Mouse (Mus musculus) layer of hippocampus, adult 8-10 months (tissue): Measurements from ENCODE around the gene Wbp11. TPM values are rescaled to one million over a fixed set of nuclear protein-coding genes. Genes with fewer than 3 reads are reported as not detected.

Source experiments
- DNase-seq, 2 experiments: peaks; one replicate each; pipeline ENCODE4 v3.0.0; 2022; ENCODE audit warnings: low spot score in 2 of 2
- total RNA-seq, 4 experiments: library from RNA; stranded (reverse); gene quantifications; 2 replicates each; pipeline ENCODE4 v1.2.4; 2022

Gene Wbp11
- total RNA-seq, 4 experiments from 2014 or later = 115 to 129 (median 123) TPM

- DNase-seq = no peak
Observed at GRCm38 (mm10) chr6:136837323-136837722, 9.3 kb upstream of the Wbp11 start.

- no peak for DNase-seq
Observed at GRCm38 (mm10) chr6:136835352-136835751, 7.3 kb upstream of the Wbp11 start, which contains the start of gene Smco3. Gene Smco3 (minus strand): TSS chr6:136835452.

GRCm38 (mm10) chr6:136831712-136832111, 3.7 kb upstream of the Wbp11 start:
- DNase-seq = no peak

GRCm38 (mm10) chr6:136828681-136829080, 648 bp upstream of the Wbp11 start:
- no peak for DNase-seq

GRCm38 (mm10) chr6:136827516-136827880, 535 bp downstream of the Wbp11 start, which contains the start of gene BC049715:
Gene BC049715 (plus strand): TSS chr6:136827626.
- DNase-seq = no peak

- DNase-seq = no peak
Observed at GRCm38 (mm10) chr6:136827116-136827515, 917 bp downstream of the Wbp11 start.

- DNase-seq = no peak
Observed at GRCm38 (mm10) chr6:136824987-136825386, 3.0 kb downstream of the Wbp11 start.

GRCm38 (mm10) chr6:136821086-136821485, 6.9 kb downstream of the Wbp11 start:
- DNase-seq = no peak

- no peak for DNase-seq
Observed at GRCm38 (mm10) chr6:136820381-136820780, 7.7 kb downstream of the Wbp11 start.

- peak; percentile 90 to 92 for DNase-seq
Observed at GRCm38 (mm10) chr6:136817549-136817948, 10.5 kb downstream of the Wbp11 start.

GRCm38 (mm10) chr6:136816826-136817225, 11.2 kb downstream of the Wbp11 start:
- no peak for DNase-seq

GRCm38 (mm10) chr6:136815381-136815780, 12.7 kb downstream of the Wbp11 start:
- DNase-seq = no peak

GRCm38 (mm10) chr6:136813117-136813516, 14.9 kb downstream of the Wbp11 start:
- no peak for DNase-seq

- no peak for DNase-seq
Observed at GRCm38 (mm10) chr6:136811196-136811595, 16.8 kb downstream of the Wbp11 start.

- DNase-seq = no peak
Observed at GRCm38 (mm10) chr6:136809673-136810072, 18.4 kb downstream of the Wbp11 start.

- DNase-seq = no peak
Observed at GRCm38 (mm10) chr6:136809077-136809476, 19.0 kb downstream of the Wbp11 start.

GRCm38 (mm10) chr6:136808631-136809046, 19.4 kb downstream of the Wbp11 start:
- no peak for DNase-seq

- DNase-seq = peak; percentile 97 to 99
Observed at GRCm38 (mm10) chr6:136808014-136808417, 20.0 kb downstream of the Wbp11 start, which contains the start of gene H2afj. Gene H2afj (plus strand): TSS chr6:136808244.

GRCm38 (mm10) chr6:136807395-136808013, 20.5 kb downstream of the Wbp11 start:
- DNase-seq = no peak

GRCm38 (mm10) chr6:136806819-136807218, 21.2 kb downstream of the Wbp11 start:
- DNase-seq = no peak

GRCm38 (mm10) chr6:136805409-136805775, 22.6 kb downstream of the Wbp11 start:
- DNase-seq = no peak

GRCm38 (mm10) chr6:136804705-136805408, 23.2 kb downstream of the Wbp11 start:
- no peak for DNase-seq
